Mouse (Mus musculus): ENCODE results near the gene Cdk13.

- TF ChIP-seq CTCF (IDR thresholded peaks at IDR 0.05; ENCODE audit: low read depth, low read length) (no peak), POLR2A (IDR thresholded peaks at IDR 0.05; ENCODE audit: insufficient read depth, low read length) (no peak)
These were observed 2.0 kb downstream of the Cdk13 start for GRCm38 (mm10) chr13:17802880-17803279.
